Mouse (Mus musculus): ENCODE measurements at regions not wholly inside any gene's neighbourhood (a gene's known extent, or its start where the extent isn't known, plus 50 kb on each side); places are given as distances from the start of the nearest gene placed in this dataset.
A peak's percentile ranks its signal among the peaks of the same experiment; 100 is the strongest.

DNA sequence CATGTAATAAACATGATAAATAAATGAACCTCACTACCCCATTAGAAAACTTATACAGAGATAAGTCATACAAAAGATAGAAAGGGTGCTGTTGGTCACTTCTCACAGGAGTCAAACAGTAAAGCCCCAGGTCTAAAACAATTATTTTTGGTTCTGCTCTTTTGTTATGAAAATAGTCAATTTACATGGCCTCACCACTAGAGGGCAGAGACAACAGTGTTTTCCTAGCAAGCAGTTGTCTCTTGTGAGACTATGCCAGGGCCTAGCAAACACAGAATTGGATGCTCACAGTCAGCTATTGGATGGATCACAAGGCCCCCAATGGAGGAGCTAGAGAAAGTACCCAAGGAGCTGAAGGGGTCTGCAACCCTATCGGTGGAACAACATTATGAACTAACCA is 96.3 kb upstream of the 4930550L24Rik start:
- peak; percentile 30; the same call in 1 of the 2 replicates for TF ChIP-seq CTCF (IDR thresholded peaks at IDR 0.05; ENCODE audit: borderline replicate concordance, extremely low read depth, insufficient read depth, insufficient read length)
- DNase-seq (ENCODE audit: low read depth) = peak; percentile 58

Data from brain, embryonic 14.5 days (tissue).